Mouse (Mus musculus) testis, adult 2 months (tissue): ENCODE data around the gene Setx. TPM values are rescaled to one million over a fixed set of nuclear protein-coding genes. Genes with fewer than 3 reads are reported as not detected.
A peak's percentile ranks its signal among the peaks of the same experiment; 100 is the strongest.

ENCODE experiments used
- H3K27ac ChIP-seq: fragments of 200-500 bp; 2 replicates; pipeline ENCODE4 v1.5.1; 2012; ENCODE audit warnings: low read depth, low read length; ENCODE audit not compliant: control insufficient read depth, insufficient read depth
- H3K27me3 ChIP-seq: fragments of 200-500 bp; 2 replicates; pipeline ENCODE4 v1.6.1; 2012; ENCODE audit warnings: mild to moderate bottlenecking, low read length, moderate library complexity; ENCODE audit not compliant: control insufficient read depth, insufficient read depth
- H3K36me3 ChIP-seq: fragments of 200-500 bp; 2 replicates; pipeline ENCODE4 v1.6.1; 2012; ENCODE audit warnings: mild to moderate bottlenecking, low read length; ENCODE audit not compliant: control insufficient read depth, insufficient read depth
- H3K4me1 ChIP-seq: fragments of 200-500 bp; 2 replicates; pipeline ENCODE4 v1.6.1; 2012; ENCODE audit warnings: low read length; ENCODE audit not compliant: control insufficient read depth, insufficient read depth
- H3K4me3 ChIP-seq: fragments of 200-500 bp; 2 replicates; pipeline ENCODE4 v1.5.1; 2012; ENCODE audit warnings: low read depth, mild to moderate bottlenecking, low read length, moderate library complexity, mixed read lengths; ENCODE audit not compliant: control insufficient read depth
- CTCF ChIP-seq: fragments of 200-500 bp; IDR thresholded peaks from 2 replicates; pipeline ENCODE4 v1.5.1; 2012; ENCODE audit warnings: low read depth, mild to moderate bottlenecking, inconsistent platforms, low read length, moderate library complexity; ENCODE audit not compliant: control insufficient read depth, insufficient read depth, insufficient replicate concordance
- POLR2A ChIP-seq: fragments of 200-500 bp; IDR thresholded peaks from 2 replicates; pipeline ENCODE4 v1.6.1; 2012; ENCODE audit warnings: low read depth, mild to moderate bottlenecking, inconsistent platforms, low read length, moderate library complexity; ENCODE audit not compliant: control insufficient read depth
- polyA plus RNA-seq: library from polyadenylated mRNA; depleted of rRNA; stranded (reverse); fragments of >200 nt; gene quantifications from 2 replicates; pipeline ENCODE4 v1.2.3, GENCODE M21; 2012

Gene Setx
- polyA plus RNA-seq, 1 experiment, result 158 TPM

DNA sequence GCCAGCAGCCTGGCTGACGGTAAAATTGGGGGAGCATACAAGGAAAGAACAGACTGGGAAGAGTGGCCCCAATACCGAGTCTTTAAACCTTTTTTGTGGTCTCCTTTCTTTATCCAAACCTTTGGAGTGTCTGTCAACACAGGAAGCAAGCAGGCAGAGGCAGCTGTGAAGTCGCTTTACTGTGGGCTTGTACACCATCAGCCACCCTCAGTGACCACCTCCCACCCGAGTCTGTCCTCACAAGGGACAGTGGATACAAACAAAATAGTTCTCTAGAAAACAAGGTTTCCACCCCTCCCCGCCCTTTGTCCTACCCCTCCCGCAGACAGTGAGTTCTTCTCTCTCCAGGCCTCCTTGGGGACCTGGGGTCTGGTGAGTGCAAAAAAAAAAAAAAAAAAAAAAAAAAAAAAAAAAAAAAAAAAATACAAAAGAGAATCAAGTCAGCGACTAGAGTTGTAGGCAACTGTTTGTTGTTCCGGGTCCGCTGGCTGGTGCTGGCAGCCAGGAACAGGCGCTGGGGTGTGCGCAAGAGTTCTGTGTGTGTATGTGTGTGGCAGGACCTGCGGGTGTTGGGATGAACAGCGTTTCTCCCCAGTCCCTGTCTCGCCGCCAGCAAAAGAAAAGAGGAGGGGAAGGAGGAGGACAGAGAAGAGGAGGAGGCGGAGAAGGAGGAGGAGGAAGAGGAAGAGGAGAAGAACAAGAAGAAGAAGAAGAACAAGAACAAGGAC is 70.0 kb downstream of the Setx start:
- TF ChIP-seq POLR2A, result no peak
- TF ChIP-seq CTCF, result no peak
- H3K4me1 ChIP-seq, result peaks cover 17% of the 10 kb centered on the region
- peak overlapping the region; percentile 66 for H3K4me3 ChIP-seq
- H3K27me3 ChIP-seq, result no peaks in the 10 kb centered on the region
- no peaks in the 10 kb centered on the region for H3K36me3 ChIP-seq
- H3K27ac ChIP-seq, result no peak overlapping the region

GRCm38 (mm10) chr2:29194547-29195463 is 70.8 kb downstream of the Setx start:
- no peaks in the 10 kb centered on the region for H3K27me3 ChIP-seq
- peaks cover 17% of the 10 kb centered on the region for H3K4me1 ChIP-seq
- peak overlapping the region; percentile 66 for H3K4me3 ChIP-seq
- H3K36me3 ChIP-seq, result no peaks in the 10 kb centered on the region
- H3K27ac ChIP-seq, result no peak overlapping the region
- peak; percentile 94 for TF ChIP-seq CTCF
- TF ChIP-seq POLR2A, result no peak

GRCm38 (mm10) chr2:29196844-29197243 is 72.9 kb downstream of the Setx start:
- H3K27me3 ChIP-seq, result no peaks in the 10 kb centered on the region
- H3K36me3 ChIP-seq, result no peaks in the 10 kb centered on the region
- peaks cover 17% of the 10 kb centered on the region for H3K4me1 ChIP-seq
- TF ChIP-seq CTCF (no peak), POLR2A (no peak)
- no peak overlapping the region for H3K27ac ChIP-seq
- no peak overlapping the region for H3K4me3 ChIP-seq

- Histone ChIP-seq H3K36me3 (no peaks in the 10 kb centered on the region), H3K4me1 (peaks cover 17% of the 10 kb centered on the region), H3K27me3 (no peaks in the 10 kb centered on the region), H3K4me3 (no peak overlapping the region), H3K27ac (no peak overlapping the region)
- TF ChIP-seq CTCF, result no peak
- TF ChIP-seq POLR2A, result no peak
Observed at GRCm38 (mm10) chr2:29198446-29198845, 74.5 kb downstream of the Setx start.

DNA sequence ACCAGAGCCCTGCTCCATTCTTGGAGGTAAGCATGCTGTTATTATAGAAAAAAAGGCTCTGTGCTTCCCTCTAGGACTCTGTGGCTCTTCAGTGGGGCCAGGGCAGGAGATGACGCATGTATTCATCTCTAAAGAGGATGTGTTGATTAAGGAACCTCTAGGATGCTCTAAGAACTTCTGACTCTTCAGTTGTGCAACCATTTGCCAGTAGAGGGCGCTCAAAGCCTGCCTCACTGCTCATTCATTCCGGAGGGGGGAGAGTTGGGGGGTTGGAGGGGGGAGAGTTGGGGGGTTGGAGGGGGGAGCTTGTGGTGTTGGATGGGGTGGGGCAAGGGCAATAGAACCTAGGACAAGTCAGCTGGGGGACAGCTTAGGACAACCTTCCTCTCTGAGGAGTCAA is 75.9 kb downstream of the Setx start:
- no peak overlapping the region for H3K4me3 ChIP-seq
- no peaks in the 10 kb centered on the region for H3K27me3 ChIP-seq
- TF ChIP-seq POLR2A (no peak), CTCF (peak; percentile 48; the same call in 1 of the 2 replicates)
- H3K36me3 ChIP-seq, result no peaks in the 10 kb centered on the region
- no peak overlapping the region for H3K27ac ChIP-seq
- peaks cover 11% of the 10 kb centered on the region for H3K4me1 ChIP-seq

- no peaks in the 10 kb centered on the region for H3K36me3 ChIP-seq
- no peak overlapping the region for H3K4me3 ChIP-seq
- TF ChIP-seq CTCF (no peak), POLR2A (no peak)
- no peaks in the 10 kb centered on the region for H3K27me3 ChIP-seq
- no peak overlapping the region for H3K27ac ChIP-seq
- no peaks in the 10 kb centered on the region for H3K4me1 ChIP-seq
Observed at GRCm38 (mm10) chr2:29201223-29201955, 77.4 kb downstream of the Setx start.

- Histone ChIP-seq H3K27me3 (no peaks in the 10 kb centered on the region), H3K4me3 (no peak overlapping the region), H3K4me1 (no peaks in the 10 kb centered on the region), H3K36me3 (no peaks in the 10 kb centered on the region), H3K27ac (no peak overlapping the region)
- TF ChIP-seq POLR2A, result no peak
- no peak for TF ChIP-seq CTCF
Observed at GRCm38 (mm10) chr2:29206156-29206555, 82.2 kb downstream of the Setx start.
